Mouse (Mus musculus): ENCODE data around the gene Asnsd1. TPM values are rescaled to one million over a fixed set of nuclear protein-coding genes. Genes with fewer than 3 reads are reported as not detected.
"Not testable (repeated sequence)": the region's sequence is repeated elsewhere in the genome, so short reads cannot be mapped to it uniquely, and the experiment has no call there.

The Asnsd1 gene
- polyA plus RNA-seq, 1 experiment, result 8.5 TPM

DNA sequence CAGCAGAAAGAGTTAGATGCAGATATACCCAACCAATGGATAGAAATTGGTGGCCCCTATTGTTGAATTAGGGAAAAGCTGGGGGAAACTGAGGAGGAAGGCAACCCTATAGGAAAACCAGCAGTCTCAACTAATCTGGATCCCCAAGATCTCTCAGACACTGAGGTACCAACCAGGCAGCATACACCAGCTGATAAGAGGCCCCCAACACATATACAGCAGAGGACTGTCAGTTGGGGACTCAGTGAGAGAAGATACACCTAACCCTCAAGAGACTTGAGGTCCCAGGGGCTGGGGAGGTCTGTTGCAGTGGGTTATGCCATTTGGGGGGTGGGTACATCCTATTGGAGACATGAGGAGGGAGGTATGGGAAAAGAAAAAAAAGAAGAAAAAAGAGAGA, 17.1 kb downstream of the Asnsd1 start:
- peaks cover 32% of the 10 kb centered on the region for H3K4me1 ChIP-seq
- TF ChIP-seq FLI1 (IDR thresholded peaks at IDR 0.05; ENCODE audit: low read length) (no peak), GATA1 (IDR thresholded peaks at IDR 0.05; ENCODE audit: borderline replicate concordance, low read length) (no peak)
- no peaks in the 10 kb centered on the region for H3K27me3 ChIP-seq (replicated peaks)
- peaks cover 4% of the 10 kb centered on the region; the same call in 1 of the 2 replicates for H3K9me3 ChIP-seq
- H3K36me3 ChIP-seq (replicated peaks; ENCODE audit: low read length), result no peaks in the 10 kb centered on the region
- no peak overlapping the region for H3K4me3 ChIP-seq (replicated peaks)

DNA sequence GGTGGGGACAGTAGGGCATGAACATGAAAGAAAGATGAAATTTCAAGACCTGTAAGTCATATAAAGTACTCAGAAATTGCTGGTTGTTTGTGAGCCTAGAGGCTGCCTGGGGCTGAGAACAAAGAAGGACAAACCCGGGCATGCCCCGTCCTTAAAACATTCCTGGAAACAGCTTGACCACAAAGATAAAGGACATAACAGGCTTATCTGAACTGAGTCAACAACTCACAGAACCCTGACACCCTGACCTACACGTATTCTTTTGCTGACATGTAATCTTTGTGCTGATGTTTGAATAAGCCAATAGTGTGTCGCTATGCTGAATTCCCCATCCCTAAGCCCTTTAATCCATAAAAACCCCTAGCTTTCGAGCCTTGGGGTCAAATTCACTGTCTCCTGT, 19.0 kb downstream of the Asnsd1 start:
- peaks cover 32% of the 10 kb centered on the region for H3K4me1 ChIP-seq
- H3K4me3 ChIP-seq (replicated peaks); H3K36me3 ChIP-seq (replicated peaks; ENCODE audit: low read length); H3K9me3 ChIP-seq; H3K27me3 ChIP-seq (replicated peaks): not testable (repeated sequence)

DNA sequence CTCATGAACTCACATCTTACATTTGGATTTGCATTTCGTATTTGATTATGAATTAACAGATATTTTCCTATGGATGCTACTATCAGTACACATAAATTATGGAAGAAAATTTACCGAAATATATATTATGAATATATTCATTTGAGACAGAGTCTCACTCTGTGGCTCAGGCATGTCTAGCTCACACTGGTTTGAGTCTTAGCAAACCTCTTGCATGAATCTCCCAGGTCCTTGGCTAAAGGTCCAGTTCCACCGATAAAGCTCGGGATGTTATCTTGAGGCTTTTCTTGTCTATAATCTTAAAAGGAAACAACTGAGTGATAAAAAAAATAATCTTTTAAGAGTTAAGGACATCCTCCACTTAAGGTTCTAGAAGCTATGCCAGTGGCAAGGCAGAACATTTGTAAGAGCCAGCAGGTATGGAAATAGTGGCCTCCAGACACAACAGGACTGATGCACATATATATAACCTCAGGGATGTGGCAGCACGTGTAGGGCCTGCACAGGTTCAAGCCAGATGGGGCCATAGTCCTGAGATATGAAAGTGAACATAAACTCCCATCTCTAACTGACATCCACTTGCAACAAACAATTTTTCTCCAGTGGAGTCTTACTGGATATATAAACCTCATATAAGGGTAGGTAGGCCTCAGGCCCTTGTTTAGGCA, 27.6 kb downstream of the Asnsd1 start:
- H3K9me3 ChIP-seq, result no peaks in the 10 kb centered on the region
- peaks cover 56% of the 10 kb centered on the region for H3K36me3 ChIP-seq (replicated peaks; ENCODE audit: low read length)
- H3K4me1 ChIP-seq, result peaks cover 19% of the 10 kb centered on the region
- TF ChIP-seq GATA1 (IDR thresholded peaks at IDR 0.05; ENCODE audit: borderline replicate concordance, low read length) (no peak), FLI1 (IDR thresholded peaks at IDR 0.05; ENCODE audit: low read length) (no peak)
- H3K4me3 ChIP-seq (replicated peaks), result no peak overlapping the region
- no peaks in the 10 kb centered on the region for H3K27me3 ChIP-seq (replicated peaks)

DNA sequence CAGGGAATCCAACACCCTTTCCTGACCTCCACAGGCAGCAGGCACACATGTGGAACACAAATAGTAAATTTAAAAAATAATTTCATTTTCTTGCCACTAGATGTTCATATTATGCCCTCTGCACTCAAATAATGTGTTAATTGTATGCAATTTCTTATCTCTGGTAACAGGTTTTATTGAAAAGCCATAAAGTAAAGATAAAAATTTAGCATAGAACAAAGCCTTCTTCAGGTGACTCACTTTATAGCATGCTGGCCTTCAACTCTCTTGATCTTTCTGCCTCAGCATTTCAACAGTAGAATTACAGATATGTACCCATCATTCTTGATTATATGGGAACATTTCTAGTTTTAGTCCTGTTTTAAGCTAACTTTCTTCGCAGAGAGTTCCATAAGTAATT, 28.3 kb downstream of the Asnsd1 start:
- Histone ChIP-seq H3K36me3 (replicated peaks; ENCODE audit: low read length) (peaks cover 63% of the 10 kb centered on the region), H3K27me3 (replicated peaks) (no peaks in the 10 kb centered on the region), H3K9me3 (no peaks in the 10 kb centered on the region), H3K4me1 (peaks cover 19% of the 10 kb centered on the region), H3K4me3 (replicated peaks) (no peak overlapping the region)
- no peak for TF ChIP-seq GATA1 (IDR thresholded peaks at IDR 0.05; ENCODE audit: borderline replicate concordance, low read length)
- no peak for TF ChIP-seq FLI1 (IDR thresholded peaks at IDR 0.05; ENCODE audit: low read length)

DNA sequence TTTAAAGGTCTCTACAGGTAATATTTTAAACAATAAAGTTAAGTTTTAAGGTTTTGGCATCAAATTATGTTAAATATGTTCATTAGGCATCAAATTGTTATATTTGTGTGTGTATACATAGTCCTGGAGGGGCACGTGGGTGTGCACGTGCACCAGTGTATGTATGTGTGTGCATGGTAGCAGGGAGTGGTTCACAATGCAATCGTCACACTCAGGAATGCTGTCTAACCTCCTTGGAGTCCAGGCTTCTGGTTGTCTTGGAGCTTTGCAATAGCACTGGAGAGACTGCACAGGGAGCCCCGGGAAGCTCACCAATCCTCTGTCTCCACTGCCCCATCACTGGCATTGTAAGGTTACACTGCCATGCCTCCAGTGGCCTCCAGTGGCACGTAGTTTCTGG, 29.3 kb downstream of the Asnsd1 start:
- Histone ChIP-seq H3K4me1 (peaks cover 17% of the 10 kb centered on the region), H3K4me3 (replicated peaks) (no peak overlapping the region), H3K36me3 (replicated peaks; ENCODE audit: low read length) (peaks cover 72% of the 10 kb centered on the region), H3K9me3 (no peaks in the 10 kb centered on the region), H3K27me3 (replicated peaks) (no peaks in the 10 kb centered on the region)
- TF ChIP-seq GATA1 (IDR thresholded peaks at IDR 0.05; ENCODE audit: borderline replicate concordance, low read length) (no peak), FLI1 (IDR thresholded peaks at IDR 0.05; ENCODE audit: low read length) (no peak)

DNA sequence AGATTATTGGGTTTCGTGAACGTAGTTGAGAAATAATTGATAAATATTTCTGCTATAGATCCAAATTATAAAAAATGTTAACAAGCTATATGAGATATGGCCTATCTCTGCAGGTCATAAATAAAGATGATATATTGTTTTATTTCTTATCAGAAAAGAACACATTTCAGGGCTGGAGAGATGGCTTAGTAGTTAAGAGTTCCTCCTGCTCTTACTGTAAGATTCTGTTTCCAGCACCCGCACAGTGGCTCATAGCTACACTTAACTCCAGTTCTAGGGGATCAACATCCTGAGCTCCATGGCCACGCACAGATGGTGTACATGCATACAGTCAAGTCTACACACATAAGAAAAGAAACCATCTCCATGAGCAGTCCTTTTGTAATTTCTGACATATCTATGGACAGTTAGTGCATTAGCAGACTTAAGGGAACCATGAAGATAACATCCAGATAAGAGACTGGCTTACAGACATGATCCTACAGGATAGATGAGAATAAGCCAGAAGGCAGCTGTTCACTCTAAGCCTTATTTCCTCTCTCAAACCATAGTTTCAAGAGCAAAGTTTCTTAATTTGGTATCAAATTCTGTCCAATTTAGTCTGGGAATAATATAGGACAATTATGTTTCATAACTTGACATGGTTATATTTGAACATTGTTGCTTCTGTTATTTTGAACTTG, 30.7 kb downstream of the Asnsd1 start:
- peaks cover 83% of the 10 kb centered on the region for H3K36me3 ChIP-seq (replicated peaks; ENCODE audit: low read length)
- peaks cover 19% of the 10 kb centered on the region for H3K4me1 ChIP-seq

DNA sequence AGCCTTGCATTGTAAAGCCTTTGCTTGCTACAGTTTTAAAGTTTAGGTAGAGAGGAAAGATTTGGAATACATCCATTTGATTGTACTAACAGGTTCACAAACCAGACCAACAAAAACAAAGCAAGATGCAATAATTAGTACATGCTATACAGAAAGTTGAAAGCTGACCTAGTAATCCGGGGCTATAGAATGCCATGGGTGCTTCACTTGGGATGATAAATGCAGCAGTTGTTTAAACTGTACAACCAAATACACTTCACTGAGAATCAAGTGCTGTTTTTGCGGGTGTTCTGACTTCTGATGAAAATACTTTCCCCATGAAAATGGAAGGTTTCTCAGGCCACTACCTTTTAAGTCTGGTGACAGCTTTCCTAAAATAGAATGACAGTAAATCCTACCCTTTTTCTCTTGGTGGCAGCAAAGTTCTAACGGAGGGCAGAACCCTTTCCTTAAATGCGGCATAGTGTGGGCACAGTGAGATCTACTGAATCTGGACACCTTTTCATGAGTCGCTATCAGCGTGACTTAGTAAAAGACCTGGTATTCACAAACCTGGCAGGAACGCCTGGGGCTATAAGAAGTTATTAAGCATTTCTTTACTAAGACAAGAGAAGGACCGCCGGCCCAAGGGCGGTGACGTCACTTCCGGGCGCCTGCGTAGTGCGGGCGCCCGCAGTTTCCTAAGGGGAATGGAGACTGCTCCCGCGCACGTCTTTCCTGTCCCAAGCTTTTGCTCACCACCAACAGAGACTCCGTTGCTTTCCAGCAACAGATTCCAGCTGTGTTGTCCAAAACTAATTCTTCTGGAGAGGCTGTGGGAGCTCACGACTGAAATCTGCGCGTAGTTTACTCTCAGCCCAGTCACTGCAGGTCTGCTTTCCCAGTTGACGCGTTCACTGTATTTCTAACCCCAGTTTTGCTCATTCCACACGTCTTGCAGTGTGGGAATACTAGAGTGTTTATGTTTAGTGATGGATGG, 39.3 kb downstream of the Asnsd1 start, which contains the start of gene Osgepl1:
Osgepl1 (plus strand) TSS at position 636 of the 979 bp plus-strand sequence.
- Histone ChIP-seq H3K4me1 (peaks cover 31% of the 10 kb centered on the region), H3K36me3 (replicated peaks; ENCODE audit: low read length) (peaks cover 50% of the 10 kb centered on the region), H3K27me3 (replicated peaks) (no peaks in the 10 kb centered on the region), H3K4me3 (replicated peaks) (peak within 1 kb of the TSS; percentile 95), H3K9me3 (no peaks in the 10 kb centered on the region)
- TF ChIP-seq FLI1 (IDR thresholded peaks at IDR 0.05; ENCODE audit: low read length) (peak; percentile 60; the same call in 1 of the 2 replicates), GATA1 (IDR thresholded peaks at IDR 0.05; ENCODE audit: borderline replicate concordance, low read length) (no peak)

More for the DNA sequence above, 30.7 kb downstream of the Asnsd1 start:
- no peaks in the 10 kb centered on the region for H3K9me3 ChIP-seq
- H3K27me3 ChIP-seq (replicated peaks), result no peaks in the 10 kb centered on the region
- H3K4me3 ChIP-seq (replicated peaks), result no peak overlapping the region
- TF ChIP-seq FLI1 (IDR thresholded peaks at IDR 0.05; ENCODE audit: low read length), result no peak
- no peak for TF ChIP-seq GATA1 (IDR thresholded peaks at IDR 0.05; ENCODE audit: borderline replicate concordance, low read length)

DNA sequence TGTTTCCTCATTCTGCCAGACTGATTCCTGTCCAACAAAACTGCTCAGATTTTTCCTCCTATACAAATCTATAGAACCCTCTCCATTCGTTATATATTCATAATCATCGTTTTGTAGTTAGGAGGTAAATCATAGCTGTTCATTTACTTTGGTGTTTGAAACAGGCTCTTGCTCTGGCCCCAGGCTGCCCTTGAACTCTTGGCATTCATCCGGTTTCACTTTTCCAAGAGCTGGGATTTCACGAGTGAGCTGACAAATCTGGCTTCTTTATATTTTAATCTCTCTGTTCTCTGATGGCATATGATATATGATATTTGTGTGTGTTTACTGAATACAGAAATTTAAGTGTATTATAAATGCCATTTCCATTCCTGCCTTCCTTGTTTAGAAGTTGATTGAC, 52.0 kb downstream of the Asnsd1 start:
- TF ChIP-seq GATA1 (IDR thresholded peaks at IDR 0.05; ENCODE audit: borderline replicate concordance, low read length), result no peak
- Histone ChIP-seq H3K27me3 (replicated peaks) (no peaks in the 10 kb centered on the region), H3K4me1 (peaks cover 42% of the 10 kb centered on the region), H3K4me3 (replicated peaks) (no peak overlapping the region), H3K36me3 (replicated peaks; ENCODE audit: low read length) (peaks cover 63% of the 10 kb centered on the region), H3K9me3 (no peaks in the 10 kb centered on the region)

DNA sequence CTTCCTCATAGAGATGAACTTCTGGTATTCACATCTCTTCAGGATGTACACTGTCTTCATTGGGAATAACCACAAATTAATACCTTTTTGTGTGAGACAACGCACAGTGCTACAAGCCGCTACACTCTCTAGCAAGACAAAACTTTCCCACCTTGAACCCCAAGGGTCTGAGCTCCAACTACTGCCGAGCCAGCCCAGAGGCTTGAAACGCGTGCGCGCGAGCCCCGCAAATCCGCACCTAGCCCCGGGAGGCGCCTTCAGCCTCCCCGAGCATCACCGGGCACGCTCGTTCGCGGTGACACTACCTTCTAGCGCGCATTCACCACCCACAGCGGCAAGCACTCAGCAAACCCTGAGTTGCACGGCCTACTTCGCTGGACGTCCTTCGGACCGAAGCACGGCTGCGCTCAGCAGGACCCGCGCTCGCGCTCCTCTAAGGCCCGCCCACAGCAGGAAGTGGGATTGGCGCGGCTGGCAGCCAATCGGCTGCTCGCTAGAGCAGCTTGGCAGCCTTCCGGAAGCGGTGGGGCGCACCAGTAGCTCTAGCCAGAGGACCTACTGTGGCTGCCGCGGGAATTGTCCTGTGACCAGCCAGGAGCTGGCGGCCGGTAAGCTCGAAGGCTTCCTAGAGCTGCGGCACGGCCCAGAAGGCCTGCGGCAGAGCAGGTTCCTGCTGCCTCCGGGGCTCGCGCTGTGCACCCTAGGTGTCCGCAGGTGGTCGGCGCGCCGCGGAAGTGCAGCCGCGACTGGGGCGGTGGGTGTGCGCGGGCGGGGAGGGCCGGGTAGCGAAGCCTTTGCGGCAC, 55.8 kb downstream of the Asnsd1 start, which contains the start of the genes Pms1, Ormdl1 and Gm28778:
Pms1 (minus strand) TSS at position 438 of the 803 bp plus-strand sequence.
Ormdl1 (plus strand) TSS at position 515 of the 803 bp plus-strand sequence.
Gm28778 (plus strand) TSS at position 531 of the 803 bp plus-strand sequence.
- H3K27me3 ChIP-seq (replicated peaks), result no peaks in the 10 kb centered on the region
- H3K4me1 ChIP-seq, result peaks cover 57% of the 10 kb centered on the region
- H3K4me3 ChIP-seq (replicated peaks), result peak within 1 kb of the TSS; percentile 99
- H3K36me3 ChIP-seq (replicated peaks; ENCODE audit: low read length), result peaks cover 32% of the 10 kb centered on the region
- no peak for TF ChIP-seq FLI1 (IDR thresholded peaks at IDR 0.05; ENCODE audit: low read length)
- no peak for TF ChIP-seq GATA1 (IDR thresholded peaks at IDR 0.05; ENCODE audit: borderline replicate concordance, low read length)
- H3K9me3 ChIP-seq, result no peaks in the 10 kb centered on the region

Other genes with a start within 250 kb of the Asnsd1 start
- gene 1700019A02Rik, start 165.1 kb downstream of the Asnsd1 start, polyA plus RNA-seq (2012; ENCODE audit: insufficient read depth, low replicate concordance), result not detected in 2 replicates
- 0.23 TPM in 1 of 2 replicates, not detected in the other for gene Pms1, start 55.7 kb downstream of the Asnsd1 start, polyA plus RNA-seq (2012; ENCODE audit: insufficient read depth, low replicate concordance)
- 0.66 TPM in 1 of 2 replicates, not detected in the other for gene Ormdl1, start 55.7 kb downstream of the Asnsd1 start, polyA plus RNA-seq (2012; ENCODE audit: insufficient read depth, low replicate concordance)
- gene Gm28778, start 55.6 kb downstream of the Asnsd1 start, polyA plus RNA-seq (2012; ENCODE audit: insufficient read depth, low replicate concordance), result not detected in 2 replicates
- gene Osgepl1, start 39.1 kb downstream of the Asnsd1 start, polyA plus RNA-seq (2012; ENCODE audit: insufficient read depth, low replicate concordance), result 0.89 TPM in 1 of 2 replicates, not detected in the other
- gene Asdurf, start 133 bp downstream of the Asnsd1 start, polyA plus RNA-seq (2012; ENCODE audit: insufficient read depth, low replicate concordance), result 11.0 TPM in 1 of 2 replicates, not detected in the other
- gene Gm28551, start 85 bp downstream of the Asnsd1 start, polyA plus RNA-seq (2012; ENCODE audit: insufficient read depth, low replicate concordance), result not detected in 2 replicates

Measured in megakaryocyte, embryonic 14.5 days (primary cell).